Mouse (Mus musculus) liver, embryonic 11.5 days (tissue): ENCODE results near the gene Map3k9. TPM values are rescaled to one million over a fixed set of nuclear protein-coding genes. Genes with fewer than 3 reads are reported as not detected.

Source experiments
- ATAC-seq: fragments of 200-750 bp; cut with Nextera tagmentation; replicated peaks from 2 replicates; pipeline ENCODE4 v1.8.0; 2017; ENCODE audit warnings: moderate number of reproducible peaks, mild to moderate bottlenecking, moderate TSS enrichment, moderate library complexity; ENCODE audit not compliant: low FRiP score
- DNase-seq: peaks from one replicate; pipeline ENCODE4 v3.0.0-alpha.2; 2017; ENCODE audit warnings: low spot score
- H3K27ac ChIP-seq: fragments of 300-500 bp; sonication (generic); 2 replicates; pipeline ENCODE4 v1.5.1; 2014; ENCODE audit warnings: mild to moderate bottlenecking, low read depth, low read length, control low read depth
- H3K27me3 ChIP-seq: fragments of 300-500 bp; sonication (generic); replicated peaks from 2 replicates; pipeline ENCODE4 v1.6.1; 2014; ENCODE audit warnings: low read length, mixed read lengths; ENCODE audit not compliant: control insufficient read depth, insufficient read depth
- H3K36me3 ChIP-seq: fragments of 300-500 bp; sonication (generic); 2 replicates; pipeline ENCODE4 v1.6.1; 2014; ENCODE audit warnings: mild to moderate bottlenecking, low read length, moderate library complexity, mixed read lengths; ENCODE audit not compliant: control insufficient read depth, insufficient read depth
- H3K4me1 ChIP-seq: fragments of 300-500 bp; sonication (generic); replicated peaks from 2 replicates; pipeline ENCODE4 v1.6.1; 2014; ENCODE audit warnings: low read length, mixed read lengths; ENCODE audit not compliant: control insufficient read depth, insufficient read depth
- H3K4me2 ChIP-seq: fragments of 300-500 bp; sonication (generic); 2 replicates; pipeline ENCODE4 v1.6.1; 2014; ENCODE audit warnings: mild to moderate bottlenecking, control low read depth, moderate library complexity
- H3K4me3 ChIP-seq: fragments of 300-500 bp; sonication (generic); 2 replicates; pipeline ENCODE4 v1.5.1; 2014; ENCODE audit warnings: low read depth, low read length, control low read depth
- H3K9ac ChIP-seq: fragments of 300-500 bp; sonication (generic); 2 replicates; pipeline ENCODE4 v1.6.1; 2014; ENCODE audit warnings: low read depth, low read length, control low read depth
- H3K9me3 ChIP-seq: fragments of 300-500 bp; sonication (generic); 2 replicates; pipeline ENCODE4 v1.6.1; 2016; ENCODE audit warnings: low read length, inconsistent platforms, mixed read lengths; ENCODE audit not compliant: control insufficient read depth
- WGBS: fragments of 180-500 bp; shearing (Covaris S2); extraction: QIAGEN DNeasy Blood & Tissue Kit; methylation state at CpG from one replicate; pipeline ENCODE4 v1.1.7; 2014; 5-methylcytosine and 5-hydroxymethylcytosine counted together
- polyA plus RNA-seq: library from polyadenylated mRNA; unstranded; fragments of >200 nt; fragmentation: Nextera tagmentation; extraction: Ambion mirVana; gene quantifications from 2 replicates; pipeline ENCODE4 v1.2.1, GENCODE M21; 2014

Gene Map3k9
- polyA plus RNA-seq = 0.13 and 0.32 TPM in 2 replicates

GRCm38 (mm10) chr12:81781105-81781909 lies at the start of gene Map3k9:
TSS of gene Map3k9 (minus strand) at chr12:81781175.
- H3K27ac ChIP-seq = no peak within 1 kb of the TSS
- 1% methylated on average over 41 of the region's 56 CpGs for WGBS

GRCm38 (mm10) chr12:81828355-81828754 lies 47.4 kb upstream of the Map3k9 start:
- Histone ChIP-seq H3K36me3 (no peaks in the 10 kb centered on the region), H3K4me1 (no peaks in the 10 kb centered on the region; the same call in 1 of the 2 replicates), H3K4me3 (no peak overlapping the region), H3K9me3 (no peaks in the 10 kb centered on the region), H3K4me2 (no peak overlapping the region), H3K27ac (no peak overlapping the region), H3K9ac (no peak overlapping the region), H3K27me3 (no peaks in the 10 kb centered on the region)
- WGBS = 86% methylated on average over 2 of the region's 2 CpGs
- no peak for ATAC-seq
- DNase-seq = no peak

More at GRCm38 (mm10) chr12:81781105-81781909, at the start of gene Map3k9:
- DNase-seq (peak; percentile 92), ATAC-seq (peak; percentile 98)
- H3K36me3 ChIP-seq = no peaks in the 10 kb centered on the region
- H3K4me3 ChIP-seq = peak within 1 kb of the TSS; percentile 69
- peak within 1 kb of the TSS; percentile 96 for H3K4me2 ChIP-seq
- H3K27me3 ChIP-seq = peaks cover 45% of the 10 kb centered on the region
- no peaks in the 10 kb centered on the region for H3K9me3 ChIP-seq
- peaks cover 9% of the 10 kb centered on the region for H3K4me1 ChIP-seq
- peak within 1 kb of the TSS; percentile 53 for H3K9ac ChIP-seq

GRCm38 (mm10) chr12:81822778-81823480 lies 42.0 kb upstream of the Map3k9 start:
- DNase-seq (no peak), ATAC-seq (no peak)
- no peak overlapping the region for H3K9ac ChIP-seq
- no peak overlapping the region for H3K27ac ChIP-seq
- H3K36me3 ChIP-seq = no peaks in the 10 kb centered on the region
- no peaks in the 10 kb centered on the region for H3K9me3 ChIP-seq
- H3K4me2 ChIP-seq = no peak overlapping the region
- H3K27me3 ChIP-seq = no peaks in the 10 kb centered on the region
- no peak overlapping the region for H3K4me3 ChIP-seq
- no peaks in the 10 kb centered on the region for H3K4me1 ChIP-seq
- WGBS = 75% methylated on average over 4 of the region's 4 CpGs

- no peak overlapping the region for H3K9ac ChIP-seq
- DNase-seq (no peak), ATAC-seq (no peak)
- H3K4me3 ChIP-seq = no peak overlapping the region
- H3K27me3 ChIP-seq = no peaks in the 10 kb centered on the region
- 68% methylated on average over 4 of the region's 4 CpGs for WGBS
- no peaks in the 10 kb centered on the region for H3K9me3 ChIP-seq
- no peaks in the 10 kb centered on the region for H3K36me3 ChIP-seq
- no peak overlapping the region for H3K27ac ChIP-seq
- no peak overlapping the region for H3K4me2 ChIP-seq
- no peaks in the 10 kb centered on the region for H3K4me1 ChIP-seq
Measured at GRCm38 (mm10) chr12:81822176-81822575, 41.2 kb upstream of the Map3k9 start.

GRCm38 (mm10) chr12:81820700-81821099 lies 39.7 kb upstream of the Map3k9 start:
- no peak for ATAC-seq
- H3K9ac ChIP-seq = no peak overlapping the region
- H3K27me3 ChIP-seq = no peaks in the 10 kb centered on the region
- 88% methylated on average over 4 of the region's 4 CpGs for WGBS
- H3K4me3 ChIP-seq = no peak overlapping the region
- H3K27ac ChIP-seq = no peak overlapping the region
- no peaks in the 10 kb centered on the region for H3K9me3 ChIP-seq
- DNase-seq = no peak
- H3K4me2 ChIP-seq = no peak overlapping the region
- H3K36me3 ChIP-seq = no peaks in the 10 kb centered on the region
- H3K4me1 ChIP-seq = no peaks in the 10 kb centered on the region

- H3K4me3 ChIP-seq = no peak overlapping the region
- ATAC-seq (no peak), DNase-seq (no peak)
- H3K9ac ChIP-seq = no peak overlapping the region
- no peaks in the 10 kb centered on the region for H3K9me3 ChIP-seq
- no peaks in the 10 kb centered on the region for H3K36me3 ChIP-seq
- no peak overlapping the region for H3K27ac ChIP-seq
- H3K27me3 ChIP-seq = no peaks in the 10 kb centered on the region
- no peaks in the 10 kb centered on the region for H3K4me1 ChIP-seq
- WGBS = 38% methylated on average over 6 of the region's 6 CpGs
- peak overlapping the region; percentile 29; the same call in 1 of the 2 replicates for H3K4me2 ChIP-seq
Measured at GRCm38 (mm10) chr12:81817126-81817505, 36.1 kb upstream of the Map3k9 start.

GRCm38 (mm10) chr12:81816330-81817125 lies 35.6 kb upstream of the Map3k9 start:
- Histone ChIP-seq H3K4me1 (no peaks in the 10 kb centered on the region), H3K27me3 (no peaks in the 10 kb centered on the region), H3K4me2 (peak overlapping the region; percentile 29; the same call in 1 of the 2 replicates), H3K27ac (no peak overlapping the region), H3K4me3 (no peak overlapping the region), H3K36me3 (no peaks in the 10 kb centered on the region), H3K9ac (no peak overlapping the region), H3K9me3 (no peaks in the 10 kb centered on the region)
- WGBS = 23% methylated on average over 10 of the region's 10 CpGs
- ATAC-seq = no peak
- DNase-seq = no peak

- no peak for ATAC-seq
- no peak overlapping the region for H3K4me2 ChIP-seq
Measured at GRCm38 (mm10) chr12:81814742-81815141, 33.8 kb upstream of the Map3k9 start.

More at GRCm38 (mm10) chr12:81814742-81815141, 33.8 kb upstream of the Map3k9 start:
- H3K36me3 ChIP-seq = no peaks in the 10 kb centered on the region
- H3K4me1 ChIP-seq = no peaks in the 10 kb centered on the region
- no peaks in the 10 kb centered on the region for H3K27me3 ChIP-seq
- 83% methylated on average over 5 of the region's 5 CpGs for WGBS
- no peaks in the 10 kb centered on the region for H3K9me3 ChIP-seq
- H3K27ac ChIP-seq = no peak overlapping the region
- no peak overlapping the region for H3K9ac ChIP-seq
- no peak for DNase-seq
- H3K4me3 ChIP-seq = no peak overlapping the region
